Mouse (Mus musculus) ES-E14 (cell line): ENCODE measurements at regions not wholly inside any gene's neighbourhood (a gene's known extent, or its start where the extent isn't known, plus 50 kb on each side); places are given as distances from the start of the nearest gene placed in this dataset.

ENCODE experiments used
- DNase-seq: peaks from one replicate; pipeline ENCODE4 v3.0.0-alpha.2; 2013; ENCODE audit warnings: low read depth, low spot score
- H3K27ac ChIP-seq: 2 replicates; pipeline ENCODE4 v1.5.1; 2012; ENCODE audit warnings: low read depth, mild to moderate bottlenecking, low read length, moderate library complexity, mixed read lengths; ENCODE audit not compliant: poor library complexity, insufficient read depth, severe bottlenecking
- H3K36me3 ChIP-seq: 2 replicates; pipeline ENCODE4 v1.6.1; 2012; ENCODE audit warnings: mild to moderate bottlenecking, low read length, moderate library complexity, mixed read lengths; ENCODE audit not compliant: control insufficient read depth, poor library complexity, insufficient read depth, severe bottlenecking
- H3K4me1 ChIP-seq, 2 experiments: fragments of 150-350 bp in 1 of 2; sonication (generic) in 1 of 2; 2 replicates each; pipeline ENCODE4 v1.6.1; 2012; ENCODE audit warnings: low read length in 2 of 2, mild to moderate bottlenecking in 1 of 2, mixed read lengths in 1 of 2; ENCODE audit not compliant: control insufficient read depth in 2 of 2, insufficient read depth in 2 of 2, poor library complexity in 1 of 2
- H3K4me3 ChIP-seq, 2 experiments: fragments of 150-350 bp in 1 of 2; sonication (generic) in 1 of 2; 2 replicates each; pipeline ENCODE4 v1.5.1; 2012; ENCODE audit warnings: low read length in 2 of 2, low read depth in 1 of 2, mild to moderate bottlenecking in 1 of 2, mixed read lengths in 1 of 2; ENCODE audit not compliant: insufficient read depth in 1 of 2, poor library complexity in 1 of 2, severe bottlenecking in 1 of 2
- H3K9ac ChIP-seq: 2 replicates; pipeline ENCODE4 v1.6.1; 2012; ENCODE audit warnings: low read depth, mild to moderate bottlenecking, low read length, mixed read lengths; ENCODE audit not compliant: poor library complexity, insufficient read depth, severe bottlenecking
- H3K9me3 ChIP-seq: fragments of 150-350 bp; sonication (generic); 2 replicates; pipeline ENCODE4 v1.6.1; 2012; ENCODE audit warnings: low read depth, mild to moderate bottlenecking, low read length; ENCODE audit not compliant: control insufficient read depth, insufficient read depth
- CHD2 ChIP-seq: IDR thresholded peaks from 2 replicates; pipeline ENCODE4 v1.6.1; 2014; ENCODE audit warnings: mild to moderate bottlenecking, low read depth, low read length, inconsistent platforms
- HCFC1 ChIP-seq: IDR thresholded peaks from 2 replicates; pipeline ENCODE4 v1.6.1; 2012; ENCODE audit warnings: low read length, inconsistent platforms, borderline replicate concordance; ENCODE audit not compliant: insufficient read depth
- MAFK ChIP-seq: IDR thresholded peaks from 2 replicates; pipeline ENCODE4 v1.6.1; 2014; ENCODE audit warnings: mild to moderate bottlenecking, low read depth, low read length, inconsistent platforms; ENCODE audit not compliant: insufficient read depth
- ZC3H11A ChIP-seq: IDR thresholded peaks from 2 replicates; pipeline ENCODE4 v1.6.1; 2012; ENCODE audit warnings: low read depth, mild to moderate bottlenecking, inconsistent platforms, low read length, borderline replicate concordance
- ZNF384 ChIP-seq: IDR thresholded peaks from 2 replicates; pipeline ENCODE4 v1.6.1; 2012; ENCODE audit warnings: low read depth, low read length, inconsistent platforms
- in situ Hi-C, 2 experiments: fragments of 600-800 bp; cut with MboI; formaldehyde crosslinking; loops; one replicate each; pipeline ENCODE4 v1.15.1; 2025; ENCODE audit warnings: low sequenced_read_pairs in 2 of 2, inconsistent platforms in 1 of 2; ENCODE audit not compliant: unreplicated experiment in 2 of 2

DNA sequence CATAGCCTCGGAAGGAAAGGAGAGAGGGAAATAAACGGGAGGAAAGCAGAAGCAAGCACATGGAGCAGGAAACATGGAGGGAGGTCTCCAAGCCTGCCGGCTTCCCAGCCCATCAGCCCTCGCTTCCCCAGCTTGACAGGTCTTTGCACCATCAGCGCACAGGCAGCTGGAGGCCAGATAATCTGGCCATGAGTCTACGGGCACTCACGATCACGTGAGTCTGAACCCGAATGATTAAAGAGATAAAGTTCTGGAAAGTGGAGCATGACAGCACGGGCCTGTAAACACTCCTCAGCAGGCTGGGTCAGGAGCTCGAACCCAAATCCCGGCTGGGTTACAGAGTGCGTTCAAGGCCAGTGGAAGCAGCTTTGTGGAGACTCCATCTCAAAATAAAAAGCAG lies 50.4 kb upstream of the Phc1 start:
- H3K9ac ChIP-seq = 0 out of 2 replicates have a peak overlapping the region, but pooled peaks have one; percentile 25
- TF ChIP-seq ZC3H11A (no peak), HCFC1 (no peak), CHD2 (no peak), MAFK (no peak), ZNF384 (no peak)
- no peaks in the 10 kb centered on the region for H3K36me3 ChIP-seq
- peaks cover 4 to 18% of the 10 kb centered on the region in 2 experiments; a peak in 3 of 4 replicates for H3K4me1 ChIP-seq
- DNase-seq = no peak
- no peak overlapping the region for H3K27ac ChIP-seq
- in situ Hi-C loops = no loop called here
- no peak overlapping the region for H3K4me3 ChIP-seq
- no peaks in the 10 kb centered on the region for H3K9me3 ChIP-seq
